ENCODE assay signal across 8 mouse cellular contexts in genomic region chr4:150373111-150374109, GRCm38 (mm10).
A peak's percentile ranks its signal among the peaks of the same experiment; 100 is the strongest.
DNase-seq lines count a peak whose midpoint lies in the region; ATAC-seq and TF ChIP-seq lines count a peak whose summit lies in the region.

No protein-coding gene starts in this region.

- intact Hi-C loops in gastrocnemius, postnatal 14 days (cut with DNase I; ENCODE audit: low total_unique reads) = no loop called here

- H3K4me1 ChIP-seq in hindbrain, postnatal 0 days (ENCODE audit: insufficient read depth, low read length) = peaks cover 21% of the 10 kb centered on the region
- peaks cover 29% of the 10 kb centered on the region; the same call in 1 of the 2 replicates for H3K4me1 ChIP-seq in lung, postnatal 0 days (ENCODE audit: insufficient read depth, low read depth, low read length)

- peak; percentile 33 for DNase-seq in testis, postnatal 14 days (ENCODE audit: low spot score)
- DNase-seq in testis, postnatal 10 days (ENCODE audit: low spot score) = no peak
- DNase-seq in cerebellum, postnatal 25 days = peak; percentile 55 to 57
- DNase-seq in gastrocnemius, postnatal 14 days = peak; percentile 67
- DNase-seq in hindbrain, postnatal 0 days (ENCODE audit: low spot score) = peak; percentile 64
- peak; percentile 92 for DNase-seq in lung, postnatal 0 days (ENCODE audit: low spot score)
- DNase-seq in skeletal muscle tissue, adult 2 months (ENCODE audit: low read depth, low spot score) = peak; percentile 70
- no peak for DNase-seq in spleen, postnatal 10 days (ENCODE audit: low spot score in 2 of 2)

- peak overlapping the region; percentile 85 for H3K27ac ChIP-seq in hindbrain, postnatal 0 days
- H3K27ac ChIP-seq in lung, postnatal 0 days (ENCODE audit: low read length) = peak overlapping the region; percentile 97

- no peaks in the 10 kb centered on the region for H3K27me3 ChIP-seq in hindbrain, postnatal 0 days (ENCODE audit: insufficient read depth, low read length)
- no peaks in the 10 kb centered on the region for H3K27me3 ChIP-seq in lung, postnatal 0 days (replicated peaks; ENCODE audit: insufficient read depth, low read length)

- peak; percentile 46; the same call in 1 of the 2 replicates for ATAC-seq in hindbrain, postnatal 0 days
- ATAC-seq in lung, postnatal 0 days = peak; percentile 83

- no peaks in the 10 kb centered on the region for H3K9me3 ChIP-seq in hindbrain, postnatal 0 days (ENCODE audit: low read length)
- no peaks in the 10 kb centered on the region for H3K9me3 ChIP-seq in lung, postnatal 0 days (ENCODE audit: low read length)

- TF ChIP-seq EP300 in lung, postnatal 0 days (IDR thresholded peaks at IDR 0.05) = peak; percentile 62

- H3K4me3 ChIP-seq in hindbrain, postnatal 0 days (ENCODE audit: low read length) = peak overlapping the region; percentile 54
- no peak overlapping the region; the same call in 1 of the 2 replicates for H3K4me3 ChIP-seq in lung, postnatal 0 days (ENCODE audit: low read depth, low read length)

- 7% methylated on average over 15 of the region's 15 CpGs for WGBS in hindbrain, postnatal 0 days
- 7% methylated on average over 15 of the region's 15 CpGs for WGBS in lung, postnatal 0 days

- peak overlapping the region; percentile 3 for H3K9ac ChIP-seq in hindbrain, postnatal 0 days (replicated peaks; ENCODE audit: low read length)
- no peak overlapping the region for H3K9ac ChIP-seq in lung, postnatal 0 days (replicated peaks; ENCODE audit: low read depth)

- H3K4me2 ChIP-seq in hindbrain, postnatal 0 days (ENCODE audit: low read depth, low read length) = peak overlapping the region; percentile 95
- H3K4me2 ChIP-seq in lung, postnatal 0 days (replicated peaks; ENCODE audit: low read depth, low read length) = peak overlapping the region; percentile 95

- TF ChIP-seq CTCF in hindbrain, postnatal 0 days (IDR thresholded peaks at IDR 0.05; ENCODE audit: low read depth) = no peak
- no peak for TF ChIP-seq CTCF in lung, postnatal 0 days (IDR thresholded peaks at IDR 0.05)

- H3K36me3 ChIP-seq in hindbrain, postnatal 0 days (ENCODE audit: insufficient read depth, low read length) = no peaks in the 10 kb centered on the region
- no peaks in the 10 kb centered on the region for H3K36me3 ChIP-seq in lung, postnatal 0 days (ENCODE audit: insufficient read depth, low read length)

Comparison
In these comparisons a context has a peak if more than half of its experiments do, and no peak if none do; other contexts are left out.
1. DNase-seq: peak in testis, postnatal 14 days (single experiment), cerebellum, postnatal 25 days (2 of 2), gastrocnemius, postnatal 14 days (single experiment), hindbrain, postnatal 0 days (single experiment), lung, postnatal 0 days (single experiment) and skeletal muscle tissue, adult 2 months (single experiment); none in testis, postnatal 10 days (single experiment) and spleen, postnatal 10 days (0 of 2).